Mouse (Mus musculus) heart, adult 2 months (tissue): Measurements from ENCODE around the gene Slc11a1.

Experiments used
- EP300 ChIP-seq: fragments of 200-500 bp; IDR thresholded peaks from 2 replicates; pipeline ENCODE4 v1.6.1; 2011; ENCODE audit warnings: low read depth, low read length, control low read depth; ENCODE audit not compliant: insufficient read depth
- POLR2A ChIP-seq: fragments of 200-500 bp; IDR thresholded peaks from 2 replicates; pipeline ENCODE4 v1.6.1; 2011; ENCODE audit warnings: mild to moderate bottlenecking, low read depth, low read length, control low read depth; ENCODE audit not compliant: insufficient read depth

DNA sequence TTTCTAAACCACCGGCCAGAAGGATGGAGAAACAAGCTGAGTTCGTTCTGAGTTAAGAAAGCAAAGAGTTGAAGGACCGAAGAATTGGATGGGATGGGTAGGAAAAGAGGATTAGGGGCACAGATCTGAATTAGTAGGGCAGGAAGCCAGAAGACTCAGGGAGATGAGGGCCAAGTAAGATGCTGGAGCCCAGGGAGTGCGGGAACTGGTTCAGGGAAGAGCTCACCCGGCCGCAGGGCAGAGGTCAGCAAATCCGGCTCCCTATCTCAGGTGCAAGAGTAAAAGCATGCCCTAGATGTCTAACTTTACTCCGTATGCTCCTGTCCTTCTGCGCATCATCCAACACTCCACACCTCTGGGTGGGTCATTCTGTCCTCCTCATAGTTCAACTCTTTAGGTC, 42.1 kb upstream of the Slc11a1 start:
- TF ChIP-seq POLR2A (no peak), EP300 (no peak)
